Mouse (Mus musculus) myocyte (in vitro differentiated cells): ENCODE measurements around the gene Txndc15.

ENCODE experiments used
- MYOD1 ChIP-seq, 3 experiments: IDR thresholded peaks; one replicate each; pipeline ENCODE4 v1.6.1; 2011; ENCODE audit warnings: control low read depth in 2 of 3, low read depth in 2 of 3, mild to moderate bottlenecking in 2 of 3, moderate library complexity in 1 of 3; ENCODE audit not compliant: insufficient read length in 2 of 3, control insufficient read depth in 1 of 3
- POLR2A ChIP-seq: IDR thresholded peaks from one replicate; pipeline ENCODE4 v1.6.1; 2011; ENCODE audit warnings: low read depth, mild to moderate bottlenecking, control low read depth, moderate library complexity; ENCODE audit not compliant: insufficient read length
- POLR2AphosphoS2 ChIP-seq: IDR thresholded peaks from one replicate; pipeline ENCODE4 v1.6.1; 2011; ENCODE audit warnings: low read depth, control low read depth; ENCODE audit not compliant: insufficient read length

DNA sequence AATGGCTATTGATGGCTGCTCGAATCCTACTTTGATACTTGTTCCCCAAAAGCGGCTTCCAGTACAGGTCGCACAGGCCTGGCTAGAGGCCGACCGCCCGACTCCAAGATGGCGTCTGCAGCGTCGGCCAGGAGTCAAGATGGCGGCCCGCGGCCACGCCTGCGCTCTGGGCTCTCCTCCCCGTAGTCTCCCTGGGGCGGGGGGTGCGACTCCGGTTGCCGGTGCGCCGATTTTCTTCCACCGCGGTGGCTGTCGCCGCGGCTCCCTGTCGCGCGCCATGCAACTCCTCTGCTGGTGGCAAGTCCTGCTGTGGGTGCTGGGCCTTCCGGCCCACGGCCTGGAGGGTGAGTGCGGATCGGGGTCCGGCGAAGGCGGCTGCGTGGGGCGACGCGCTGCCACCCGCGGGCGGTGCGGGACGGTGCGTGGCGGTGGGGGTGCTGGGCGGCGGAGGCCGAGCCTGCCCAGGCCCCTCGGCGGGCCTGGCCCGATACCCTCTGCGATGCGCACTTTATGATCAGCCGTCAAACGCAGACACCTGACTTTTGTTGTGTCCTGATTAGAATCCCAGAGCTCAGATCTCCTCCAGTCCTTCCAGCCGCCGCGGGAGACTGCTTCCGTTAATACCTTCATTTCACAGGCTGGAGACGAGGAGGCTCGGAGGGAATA, at the start of gene Txndc15:
- TF ChIP-seq POLR2A (peak; percentile 85), POLR2AphosphoS2 (peak; percentile 20), MYOD1 (IDR thresholded peaks at IDR 0.05; ENCODE audit: control insufficient read depth in 1 of 3, insufficient read length in 2 of 3, low read depth in 2 of 3) (no peak)
